Mouse (Mus musculus) spleen, adult 2 months (tissue): Measurements from ENCODE around the gene Ptprr. TPM values are rescaled to one million over a fixed set of nuclear protein-coding genes. Genes with fewer than 3 reads are reported as not detected.

ENCODE experiments used
- DNase-seq, 2 experiments: peaks; one replicate each; pipeline versions ENCODE4 v3.0.0 to v3.0.0-alpha.2; 2012 to 2021; ENCODE audit warnings: low spot score in 2 of 2, low read depth in 1 of 2
- H3K27ac ChIP-seq: fragments of 200-500 bp; 2 replicates; pipeline ENCODE4 v1.5.1; 2012; ENCODE audit warnings: low read length, inconsistent platforms; ENCODE audit not compliant: insufficient read depth
- H3K27me3 ChIP-seq: fragments of 200-500 bp; 2 replicates; pipeline ENCODE4 v1.6.1; 2012; ENCODE audit warnings: mild to moderate bottlenecking, moderate library complexity, low read length, inconsistent platforms; ENCODE audit not compliant: control insufficient read depth, insufficient read depth
- H3K36me3 ChIP-seq: fragments of 200-500 bp; 2 replicates; pipeline ENCODE4 v1.6.1; 2012; ENCODE audit warnings: mild to moderate bottlenecking, low read length, inconsistent platforms; ENCODE audit not compliant: control insufficient read depth, insufficient read depth
- H3K4me1 ChIP-seq: fragments of 200-500 bp; 2 replicates; pipeline ENCODE4 v1.6.1; 2011; ENCODE audit warnings: inconsistent platforms; ENCODE audit not compliant: control insufficient read depth, insufficient read depth, insufficient read length
- H3K4me3 ChIP-seq: fragments of 200-500 bp; 2 replicates; pipeline ENCODE4 v1.5.1; 2011; ENCODE audit warnings: mild to moderate bottlenecking, inconsistent platforms; ENCODE audit not compliant: insufficient read depth, insufficient read length; ENCODE audit errors: extremely low read depth
- CTCF ChIP-seq: fragments of 200-500 bp; IDR thresholded peaks from 2 replicates; pipeline ENCODE4 v1.5.1; 2011; ENCODE audit warnings: mild to moderate bottlenecking, inconsistent platforms; ENCODE audit not compliant: insufficient read depth, insufficient read length, insufficient replicate concordance; ENCODE audit errors: extremely low read depth
- POLR2A ChIP-seq: fragments of 200-500 bp; IDR thresholded peaks from 2 replicates; pipeline ENCODE4 v1.6.1; 2011; ENCODE audit warnings: low read depth, low read length, inconsistent platforms
- WGBS: fragments of 180-500 bp; shearing (Covaris S2); methylation state at CpG from one replicate; pipeline ENCODE4 v1.1.7; 2018; 5-methylcytosine and 5-hydroxymethylcytosine counted together
- polyA plus RNA-seq: library from polyadenylated mRNA; depleted of rRNA; stranded (reverse); fragments of >200 nt; gene quantifications from 2 replicates; pipeline ENCODE4 v1.2.3, GENCODE M21; 2012

Ptprr gene
- polyA plus RNA-seq, 1 experiment = 0.13 TPM

GRCm38 (mm10) chr10:116018480-116018891, 473 bp downstream of the Ptprr start:
- no peaks in the 10 kb centered on the region for H3K27me3 ChIP-seq
- TF ChIP-seq CTCF (no peak), POLR2A (no peak)
- no peak for DNase-seq
- H3K27ac ChIP-seq = no peak overlapping the region
- H3K36me3 ChIP-seq = no peaks in the 10 kb centered on the region
- 8% methylated on average over 17 of the region's 17 CpGs for WGBS
- no peak overlapping the region for H3K4me3 ChIP-seq
- no peaks in the 10 kb centered on the region for H3K4me1 ChIP-seq

- WGBS = 17% methylated on average over 20 of the region's 20 CpGs
- no peak overlapping the region for H3K4me3 ChIP-seq
- no peak for DNase-seq
- H3K27me3 ChIP-seq = no peaks in the 10 kb centered on the region
- no peaks in the 10 kb centered on the region for H3K36me3 ChIP-seq
- TF ChIP-seq POLR2A = no peak
- TF ChIP-seq CTCF = no peak
- no peak overlapping the region for H3K27ac ChIP-seq
- H3K4me1 ChIP-seq = no peaks in the 10 kb centered on the region
These were observed 1.3 kb downstream of the Ptprr start for GRCm38 (mm10) chr10:116019086-116019860.

- H3K36me3 ChIP-seq = no peaks in the 10 kb centered on the region
- H3K27me3 ChIP-seq = no peaks in the 10 kb centered on the region
- 70% methylated on average over 3 of the region's 3 CpGs for WGBS
- no peaks in the 10 kb centered on the region for H3K4me1 ChIP-seq
- no peak overlapping the region for H3K27ac ChIP-seq
- TF ChIP-seq POLR2A (no peak), CTCF (no peak)
- DNase-seq = no peak
- no peak overlapping the region for H3K4me3 ChIP-seq
These were observed 3.1 kb downstream of the Ptprr start for GRCm38 (mm10) chr10:116021081-116021480.

GRCm38 (mm10) chr10:116038150-116038549, 20.1 kb downstream of the Ptprr start:
- Histone ChIP-seq H3K4me3 (no peak overlapping the region), H3K27ac (no peak overlapping the region), H3K4me1 (no peaks in the 10 kb centered on the region), H3K36me3 (no peaks in the 10 kb centered on the region), H3K27me3 (no peaks in the 10 kb centered on the region)
- 92% methylated on average over 1 of the region's 1 CpGs for WGBS
- DNase-seq = no peak
- TF ChIP-seq CTCF = no peak
- no peak for TF ChIP-seq POLR2A

GRCm38 (mm10) chr10:116075954-116076353, 57.9 kb downstream of the Ptprr start:
- TF ChIP-seq CTCF (no peak), POLR2A (no peak)
- WGBS = 74% methylated on average over 5 of the region's 5 CpGs
- Histone ChIP-seq H3K4me3 (no peak overlapping the region), H3K27ac (no peak overlapping the region), H3K36me3 (no peaks in the 10 kb centered on the region), H3K27me3 (no peaks in the 10 kb centered on the region), H3K4me1 (no peaks in the 10 kb centered on the region)
- no peak for DNase-seq

GRCm38 (mm10) chr10:116078636-116079035, 60.6 kb downstream of the Ptprr start:
- no peak overlapping the region for H3K27ac ChIP-seq
- no peak overlapping the region for H3K4me3 ChIP-seq
- 90% methylated on average over 5 of the region's 5 CpGs for WGBS
- no peak for TF ChIP-seq POLR2A
- TF ChIP-seq CTCF = no peak
- no peaks in the 10 kb centered on the region for H3K36me3 ChIP-seq
- no peaks in the 10 kb centered on the region for H3K4me1 ChIP-seq
- no peak for DNase-seq
- no peaks in the 10 kb centered on the region for H3K27me3 ChIP-seq

- Histone ChIP-seq H3K4me1 (no peaks in the 10 kb centered on the region), H3K27ac (no peak overlapping the region), H3K4me3 (no peak overlapping the region), H3K36me3 (no peaks in the 10 kb centered on the region), H3K27me3 (no peaks in the 10 kb centered on the region)
- TF ChIP-seq CTCF (no peak), POLR2A (no peak)
- WGBS = 51% methylated on average over 7 of the region's 7 CpGs
- no peak for DNase-seq
These were observed 61.4 kb downstream of the Ptprr start for GRCm38 (mm10) chr10:116079396-116079795.
